In the genomic region with DNA sequence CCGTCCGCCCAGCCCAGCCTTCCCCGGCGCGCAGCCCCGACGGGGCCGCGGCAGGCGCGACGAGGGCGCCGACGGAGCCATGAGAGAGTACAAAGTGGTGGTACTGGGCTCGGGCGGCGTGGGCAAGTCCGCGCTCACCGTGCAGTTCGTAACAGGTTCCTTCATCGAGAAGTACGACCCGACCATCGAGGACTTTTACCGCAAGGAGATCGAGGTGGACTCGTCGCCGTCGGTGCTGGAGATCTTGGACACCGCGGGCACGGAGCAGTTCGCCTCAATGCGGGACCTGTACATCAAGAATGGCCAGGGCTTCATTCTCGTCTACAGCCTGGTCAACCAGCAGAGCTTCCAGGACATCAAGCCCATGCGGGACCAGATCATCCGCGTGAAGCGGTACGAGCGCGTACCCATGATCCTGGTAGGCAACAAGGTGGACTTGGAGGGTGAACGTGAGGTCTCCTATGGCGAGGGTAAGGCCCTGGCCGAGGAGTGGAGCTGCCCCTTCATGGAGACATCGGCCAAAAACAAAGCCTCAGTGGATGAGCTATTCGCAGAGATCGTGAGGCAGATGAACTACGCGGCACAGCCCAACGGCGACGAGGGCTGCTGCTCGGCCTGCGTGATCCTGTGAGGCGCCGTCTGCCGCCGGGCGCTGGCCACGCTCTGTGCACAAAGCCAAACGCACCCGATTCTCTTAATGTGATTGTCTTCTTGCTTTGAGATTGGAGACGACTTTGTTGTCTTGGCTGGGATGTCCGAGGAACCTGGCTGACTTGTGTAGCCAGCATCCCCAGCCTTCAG, we compare ENCODE assay signal across 8 mouse cellular contexts. TPM values are rescaled to one million over a fixed set of nuclear protein-coding genes. Genes with fewer than 3 reads are reported as not detected.
DNase-seq lines count a peak whose midpoint lies in the region; ATAC-seq and TF ChIP-seq lines count a peak whose summit lies in the region.

No protein-coding gene starts in this region.

- peak; percentile 7; the same call in 1 of the 2 replicates for ATAC-seq in frontal cortex, adult (ENCODE audit: low TSS enrichment)
- ATAC-seq in hindbrain, embryonic 11.5 days (ENCODE audit: low FRiP score): peak; percentile 18; the same call in 1 of the 2 replicates

- peak overlapping the region; percentile 77 for H3K4me2 ChIP-seq in hindbrain, embryonic 11.5 days (replicated peaks; ENCODE audit: low read depth, low read length)

- TF ChIP-seq CTCF in MEL (IDR thresholded peaks at IDR 0.05 in 2 of 3, conservative IDR thresholded peaks at IDR 0.05 in 1 of 3; ENCODE audit: control insufficient read depth in 1 of 3, insufficient read depth in 1 of 3, low read depth in 2 of 3, low read length in 3 of 3, poor library complexity in 1 of 3, severe bottlenecking in 1 of 3): peak in 1 of 3 experiments; percentile 11; a peak in 2 of 6 replicates

- H3K27ac ChIP-seq in MEL (ENCODE audit: control insufficient read depth, low read depth, low read length): peak overlapping the region; percentile 61
- H3K27ac ChIP-seq in hindbrain, embryonic 11.5 days (ENCODE audit: low read depth, low read length): peak overlapping the region; percentile 87

- peak overlapping the region; percentile 64 to 94 for H3K4me3 ChIP-seq in MEL (ENCODE audit: control insufficient read depth in 1 of 2, insufficient read depth in 1 of 2, low read depth in 2 of 2, low read length in 2 of 2)
- H3K4me3 ChIP-seq in hindbrain, embryonic 11.5 days (ENCODE audit: low read depth, low read length): peak overlapping the region; percentile 68

- H3K27me3 ChIP-seq in MEL (ENCODE audit: control insufficient read depth in 1 of 2, insufficient read depth in 2 of 2, low read length in 2 of 2): no peaks in the 10 kb centered on the region
- H3K27me3 ChIP-seq in hindbrain, embryonic 11.5 days (ENCODE audit: control insufficient read depth, insufficient read depth, low read length): no peaks in the 10 kb centered on the region

- DNase-seq in MEL (ENCODE audit: low read depth, low spot score): peak; percentile 75
- peak; percentile 45 for DNase-seq in cerebellum, adult 8-10 months
- DNase-seq in hindbrain, embryonic 11.5 days (ENCODE audit: low spot score): peak; percentile 73
- DNase-seq in layer of hippocampus, postnatal 36 days: peak; percentile 58 to 62
- peak; percentile 17 for DNase-seq in lung, postnatal 25 days (ENCODE audit: low spot score)
- DNase-seq in ovary, postnatal 36 days (ENCODE audit: low spot score): peak; percentile 54
- DNase-seq in thymus, postnatal 36 days: peak; percentile 47 to 48

- TF ChIP-seq EP300 in MEL (IDR thresholded peaks at IDR 0.05; ENCODE audit: low read depth in 1 of 2, low read length in 2 of 2): no peak

- peaks cover 22% of the 10 kb centered on the region for H3K79me2 ChIP-seq in MEL (ENCODE audit: control insufficient read depth, insufficient read depth, low read length, poor library complexity)

- under 1% methylated on average over 62 of the region's 68 CpGs for WGBS in hindbrain, embryonic 11.5 days

- peaks cover 0 to 8% of the 10 kb centered on the region in 2 experiments; a peak in 3 of 4 replicates for H3K4me1 ChIP-seq in MEL (ENCODE audit: control insufficient read depth in 1 of 2, insufficient read depth in 2 of 2, low read length in 2 of 2)
- no peaks in the 10 kb centered on the region for H3K4me1 ChIP-seq in hindbrain, embryonic 11.5 days (replicated peaks; ENCODE audit: control insufficient read depth, insufficient read depth, low read length)

- no peaks in the 10 kb centered on the region for H3K9me3 ChIP-seq in MEL (replicated peaks; ENCODE audit: insufficient read depth, low read length)
- H3K9me3 ChIP-seq in hindbrain, embryonic 11.5 days (ENCODE audit: control insufficient read depth, low read length): no peaks in the 10 kb centered on the region

- no peak for TF ChIP-seq RAD21 in MEL (IDR thresholded peaks at IDR 0.05; ENCODE audit: low read depth, low read length)

- H3K9ac ChIP-seq in MEL (ENCODE audit: control insufficient read depth, low read depth, low read length, poor library complexity, severe bottlenecking): peak overlapping the region; percentile 73
- H3K9ac ChIP-seq in hindbrain, embryonic 11.5 days (ENCODE audit: low read depth, low read length): peak overlapping the region; percentile 80

- peaks cover 0 to 14% of the 10 kb centered on the region in 2 experiments; a peak in 2 of 4 replicates for H3K36me3 ChIP-seq in MEL (ENCODE audit: control insufficient read depth in 1 of 2, insufficient read depth in 2 of 2, low read length in 2 of 2)
- H3K36me3 ChIP-seq in hindbrain, embryonic 11.5 days (ENCODE audit: control insufficient read depth, insufficient read depth, low read length): no peaks in the 10 kb centered on the region

- TF ChIP-seq POLR2A in MEL (IDR thresholded peaks at IDR 0.05; ENCODE audit: control insufficient read depth in 1 of 2, insufficient read depth in 1 of 2, low read depth in 1 of 2, low read length in 2 of 2, poor library complexity in 1 of 2): peak in 1 of 2 experiments; percentile 8; a peak in 1 of 4 replicates

TF ChIP-seq in MEL, 35 proteins besides CTCF, POLR2A, EP300 and RAD21:
- TF ChIP-seq MEF2A (IDR thresholded peaks at IDR 0.05; ENCODE audit: extremely low read depth, insufficient replicate concordance, low read depth, low read length, poor library complexity, severe bottlenecking): no peak
- 0 out of 2 replicates have a peak, but pooled peaks have one; percentile 29 for TF ChIP-seq CHD1 (IDR thresholded peaks at IDR 0.05; ENCODE audit: low read depth, low read length)
- TF ChIP-seq SMC3 (IDR thresholded peaks at IDR 0.05; ENCODE audit: low read depth, low read length): 0 out of 2 replicates have a peak, but pooled peaks have one; percentile 1

RNA-seq across cellular contexts. Expression of gene B430305J03Rik, which starts 0.6 kb away (rescaled TPM):
- 0.82 and 1.2 TPM in 2 replicates for total RNA-seq in MEL (2012; rRNA removed)
- 1 to 10 TPM in 1 of 2 experiments, not detected in 1; 4.2 TPM for polyA plus RNA-seq in MEL (2012; ENCODE audit: insufficient read depth in 1 of 2, insufficient read length in 2 of 2, low read depth in 1 of 2, low replicate concordance in 2 of 2, missing spikeins in 1 of 2)
- polyA plus RNA-seq in hindbrain, embryonic 11.5 days (2014; fragmentation: Nextera tagmentation; extraction: Ambion mirVana): not detected in 2 replicates
- 1 to 10 TPM; 2.4 to 2.7 TPM for total RNA-seq in layer of hippocampus, postnatal 36 days (2021)

RNA-seq across cellular contexts. Expression of gene Rap2b, which starts 3.7 kb away (rescaled TPM):
- 4.4 and 4.7 TPM in 2 replicates for total RNA-seq in MEL (2012; rRNA removed)
- polyA plus RNA-seq in MEL (2012; ENCODE audit: insufficient read depth in 1 of 2, insufficient read length in 2 of 2, low read depth in 1 of 2, low replicate concordance in 2 of 2, missing spikeins in 1 of 2): 1 to 10 TPM in 1 of 2 experiments, not detected in 1; 5.6 TPM
- polyA plus RNA-seq in hindbrain, embryonic 11.5 days (2014; fragmentation: Nextera tagmentation; extraction: Ambion mirVana): 13.4 and 13.8 TPM in 2 replicates
- total RNA-seq in layer of hippocampus, postnatal 36 days (2021): 10 to 100 TPM; 41.9 to 42.0 TPM

Comparison
In these comparisons a context has a peak if more than half of its experiments do, and no peak if none do; other contexts are left out.
1. Peak in every context shown above with its lines: DNase-seq, ATAC-seq, H3K4me3 ChIP-seq and H3K27ac ChIP-seq.
2. DNase-seq: peak in every context shown above with its lines; median percentile 75 in MEL; 73 in hindbrain, embryonic 11.5 days; 60 in layer of hippocampus, postnatal 36 days; 54 in ovary, postnatal 36 days; 48 in thymus, postnatal 36 days; 45 in cerebellum, adult 8-10 months; 17 in lung, postnatal 25 days.